Mouse (Mus musculus) cerebellum, postnatal 4 days (tissue): Measurements from ENCODE around the gene Krtap22-2.
"Not testable (repeated sequence)": the region's sequence is repeated elsewhere in the genome, so short reads cannot be mapped to it uniquely, and the experiment has no call there.

ENCODE experiments used
- DNase-seq, 2 experiments: peaks; one replicate each; pipeline ENCODE4 v3.0.0; 2022; ENCODE audit warnings: low spot score in 2 of 2, mixed read lengths in 1 of 2

The Krtap22-2 gene

GRCm38 (mm10) chr16:89010659-89011058, at the start of gene Krtap22-2:
Gene Krtap22-2 (minus strand): TSS chr16:89010759.
- DNase-seq, result no peak

DNA sequence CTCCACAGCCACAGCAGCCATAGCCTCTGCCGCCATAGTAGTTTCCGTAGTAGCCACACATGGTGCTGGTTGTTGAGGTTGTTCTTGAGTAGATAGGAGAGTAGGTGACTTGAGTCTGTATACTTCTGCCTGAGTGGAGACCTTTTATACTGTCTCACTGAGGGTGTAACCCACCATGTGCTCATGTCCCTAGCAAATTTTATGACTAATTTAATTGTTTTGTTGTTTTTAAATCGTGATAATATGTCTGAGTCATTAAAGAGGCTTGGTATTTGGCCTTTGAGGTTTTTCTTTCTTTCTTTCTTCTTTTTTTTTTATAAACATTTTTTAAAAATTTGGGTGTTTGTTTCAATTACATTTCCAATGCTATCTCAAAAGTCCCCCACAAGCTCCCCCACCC, 37.2 kb upstream of the Krtap22-2 start, which contains the start of gene Krtap6-5:
Gene Krtap6-5, minus strand, starts transcription at position 101 of the 400 bp plus-strand sequence.
- no peak for DNase-seq

DNA sequence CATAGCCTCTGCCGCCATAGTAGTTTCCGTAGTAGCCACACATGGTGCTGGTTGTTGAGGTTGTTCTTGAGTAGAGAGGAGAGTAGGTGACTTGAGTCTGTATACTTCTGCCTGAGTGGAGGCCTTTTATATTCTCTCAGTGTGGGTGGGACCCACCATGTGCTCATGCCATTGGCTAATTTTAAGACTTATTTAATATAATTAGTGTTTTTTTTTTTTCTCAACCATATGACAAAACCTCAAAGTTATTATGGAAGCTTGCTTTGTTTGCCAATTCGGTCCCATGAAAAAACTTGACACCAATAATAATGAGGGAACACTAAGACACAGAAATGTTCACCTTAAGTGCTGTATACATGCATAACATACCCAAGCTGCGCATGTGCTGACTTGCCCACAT, 30.8 kb upstream of the Krtap22-2 start, which contains the start of gene Gm10228:
Gene Gm10228, minus strand, starts transcription at position 101 of the 400 bp plus-strand sequence.
- DNase-seq, result not testable (repeated sequence)

GRCm38 (mm10) chr16:89031399-89031798, 20.8 kb upstream of the Krtap22-2 start, which contains the start of gene Krtap6-1:
Gene Krtap6-1 (plus strand): TSS chr16:89031699.
- not testable (repeated sequence) for DNase-seq

DNA sequence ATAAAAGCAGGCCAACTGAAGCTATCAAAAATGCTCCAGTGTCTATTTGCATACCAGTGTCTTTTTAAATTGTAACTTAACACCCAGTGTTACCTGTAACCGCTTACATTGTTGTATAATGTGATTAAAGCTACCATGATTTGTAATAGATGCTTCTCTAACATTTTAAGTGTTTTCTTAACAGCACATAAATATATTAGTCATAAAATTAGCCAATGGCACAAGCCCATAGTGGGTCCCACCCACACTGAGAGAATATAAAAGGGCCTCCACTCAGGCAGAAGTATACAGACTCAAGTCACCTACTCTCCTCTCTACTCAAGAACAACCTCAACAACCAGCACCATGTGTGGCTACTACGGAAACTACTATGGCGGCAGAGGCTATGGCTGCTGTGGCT, 4.4 kb upstream of the Krtap22-2 start, which contains the start of gene Gm10229:
Gene Gm10229, plus strand, starts transcription at position 301 of the 400 bp plus-strand sequence.
- not testable (repeated sequence) for DNase-seq

- no peak for DNase-seq
These were observed 3.4 kb upstream of the Krtap22-2 start for GRCm38 (mm10) chr16:89013973-89014372.

DNA sequence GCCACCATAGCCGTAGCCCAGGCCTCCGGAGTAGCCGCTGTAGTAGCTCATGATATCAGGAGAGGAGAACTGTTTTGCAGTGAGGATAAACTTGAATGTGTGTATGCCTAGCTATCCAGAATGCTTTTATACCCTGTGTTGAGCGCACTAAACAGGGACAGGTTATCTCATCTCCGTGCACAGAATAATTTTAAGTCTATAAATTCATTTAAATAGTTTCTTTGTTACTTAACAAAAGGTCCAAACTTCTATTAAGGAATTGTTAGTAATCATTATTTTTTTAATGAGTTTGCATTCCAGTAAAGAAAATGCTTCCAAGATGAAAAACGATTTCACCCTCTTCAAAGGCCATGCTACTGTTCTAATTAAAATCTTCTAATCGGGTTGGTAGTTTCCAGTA, 47.8 kb downstream of the Krtap22-2 start, which contains the start of gene Krtap16-3:
Gene Krtap16-3, minus strand, starts transcription at position 101 of the 400 bp plus-strand sequence.
- no peak for DNase-seq
